Mouse (Mus musculus): ENCODE data around the gene Nab1.

Nab1 gene

GRCm38 (mm10) chr1:52470811-52471489 lies 29.5 kb downstream of the Nab1 start:
- DNase-seq (ENCODE audit: low spot score): peak; percentile 9

DNA sequence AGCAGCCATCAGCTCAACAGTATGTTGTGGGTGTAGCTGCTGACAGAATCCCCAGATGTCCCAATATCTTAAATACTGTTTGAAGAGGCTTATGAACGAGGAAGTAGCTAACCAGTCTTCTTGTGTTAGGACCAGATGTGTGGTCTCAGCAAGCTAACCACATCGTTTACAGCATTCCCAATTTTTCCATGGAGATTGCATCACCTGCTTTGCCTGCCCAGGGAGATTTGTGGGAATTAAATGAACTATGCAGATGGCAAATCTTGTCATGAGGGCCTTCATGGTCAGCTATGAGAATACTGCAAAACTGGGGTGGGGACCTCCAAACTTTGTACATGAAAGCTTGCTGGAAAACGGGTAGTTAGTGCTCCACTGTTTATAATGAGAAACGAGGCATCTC lies 30.2 kb downstream of the Nab1 start:
- peak; percentile 24 for DNase-seq (ENCODE audit: low spot score)

DNA sequence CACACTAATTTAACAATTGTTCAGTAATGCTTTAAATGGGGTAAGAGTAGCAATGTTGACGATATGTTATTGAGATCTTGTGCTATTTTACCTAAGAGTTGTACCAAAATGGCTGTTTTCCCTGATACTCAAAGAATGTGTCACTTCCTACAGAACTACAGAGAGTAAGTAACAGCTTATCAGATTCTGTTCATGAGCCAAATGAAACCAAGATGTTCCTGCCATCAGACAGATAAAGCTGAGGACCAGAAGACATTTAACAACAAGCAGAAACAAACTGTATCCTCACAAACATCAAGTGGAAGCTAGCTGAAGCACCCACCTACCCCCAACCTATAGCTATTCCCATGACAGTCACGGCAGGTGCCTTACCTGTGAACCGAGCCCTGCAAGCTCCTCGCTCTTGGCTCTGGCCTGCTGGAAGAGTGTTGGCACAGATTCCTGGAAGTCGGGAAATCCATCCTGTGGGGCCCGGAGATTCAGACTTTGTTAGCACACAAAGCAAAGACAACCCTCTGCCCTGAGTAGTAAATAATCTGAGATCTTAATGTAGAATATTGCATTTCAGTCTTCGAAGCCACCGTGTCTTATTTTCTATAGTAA lies 33.9 kb downstream of the Nab1 start:
- DNase-seq (ENCODE audit: low spot score): no peak

- DNase-seq (ENCODE audit: low spot score): no peak
These were observed 34.6 kb downstream of the Nab1 start for GRCm38 (mm10) chr1:52465830-52466229.

GRCm38 (mm10) chr1:52465264-52465663 lies 35.2 kb downstream of the Nab1 start:
- DNase-seq (ENCODE audit: low spot score): no peak

GRCm38 (mm10) chr1:52463305-52463704 lies 37.2 kb downstream of the Nab1 start:
- no peak for DNase-seq (ENCODE audit: low spot score)

- peak; percentile 57 for DNase-seq (ENCODE audit: low spot score)
These were observed 43.9 kb downstream of the Nab1 start for GRCm38 (mm10) chr1:52456571-52456970.

DNA sequence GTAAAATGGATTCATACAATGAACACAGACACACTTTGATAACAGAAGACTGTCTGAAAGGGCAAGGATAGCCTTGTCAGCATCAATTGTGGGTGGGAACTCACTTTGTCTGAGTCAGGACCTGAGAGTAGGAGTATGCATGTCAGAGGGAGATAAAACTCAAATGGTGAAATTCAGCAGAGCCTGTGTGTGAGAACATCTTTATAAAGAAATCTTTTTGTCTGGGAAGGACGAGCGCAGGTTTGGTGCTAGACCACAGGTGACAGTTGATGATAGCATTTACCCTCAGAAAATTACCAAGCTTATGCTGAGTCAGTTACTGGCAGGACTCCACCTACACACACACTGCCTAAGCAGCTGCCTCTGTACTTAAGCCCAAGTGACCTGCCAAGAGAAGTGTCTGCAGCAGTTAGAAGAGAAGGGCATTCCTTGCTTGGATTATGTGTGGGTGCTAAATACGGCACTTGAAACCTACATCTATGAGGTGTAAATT lies 45.9 kb downstream of the Nab1 start:
- DNase-seq (ENCODE audit: low spot score): no peak

DNA sequence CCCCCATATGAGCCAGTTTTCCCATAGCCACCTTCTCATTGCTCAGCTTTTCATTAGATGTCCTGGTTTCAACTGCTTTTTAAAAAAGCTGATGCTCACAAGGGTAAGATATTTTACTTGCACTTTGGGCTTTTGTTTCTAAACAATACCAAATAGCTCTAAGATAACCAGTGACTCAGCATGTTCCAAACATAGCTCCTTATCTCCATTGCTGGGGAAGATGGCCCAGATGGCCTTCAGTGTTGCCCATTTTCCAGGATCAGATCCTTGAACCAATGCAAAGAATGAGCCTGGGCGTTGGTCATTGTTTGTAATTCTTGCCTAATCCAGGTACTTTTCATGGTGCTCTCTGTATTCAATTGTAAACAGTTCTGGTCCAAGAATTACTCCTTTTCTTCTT lies 49.1 kb downstream of the Nab1 start:
- no peak for DNase-seq (ENCODE audit: low spot score)

DNA sequence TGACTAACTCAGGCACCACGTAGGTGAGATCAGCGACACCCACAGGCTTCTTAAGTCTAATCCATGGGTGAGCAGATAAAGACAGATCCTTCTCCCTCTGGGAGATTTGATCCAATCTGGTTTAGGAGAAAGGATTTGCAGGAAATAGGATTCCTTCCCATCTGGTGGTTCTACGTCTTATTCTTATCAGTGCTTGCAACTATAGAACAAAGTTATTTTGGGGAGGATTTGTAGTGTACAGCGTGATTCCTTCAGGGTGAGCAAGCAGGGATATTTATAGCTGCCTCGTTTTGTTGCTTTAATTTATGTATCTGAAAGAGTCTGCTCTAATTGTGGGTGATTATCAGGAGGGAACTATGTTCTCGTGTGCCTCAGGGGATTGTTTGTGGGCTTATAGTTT lies 64.6 kb downstream of the Nab1 start:
- no peak for DNase-seq (ENCODE audit: low spot score)

DNA sequence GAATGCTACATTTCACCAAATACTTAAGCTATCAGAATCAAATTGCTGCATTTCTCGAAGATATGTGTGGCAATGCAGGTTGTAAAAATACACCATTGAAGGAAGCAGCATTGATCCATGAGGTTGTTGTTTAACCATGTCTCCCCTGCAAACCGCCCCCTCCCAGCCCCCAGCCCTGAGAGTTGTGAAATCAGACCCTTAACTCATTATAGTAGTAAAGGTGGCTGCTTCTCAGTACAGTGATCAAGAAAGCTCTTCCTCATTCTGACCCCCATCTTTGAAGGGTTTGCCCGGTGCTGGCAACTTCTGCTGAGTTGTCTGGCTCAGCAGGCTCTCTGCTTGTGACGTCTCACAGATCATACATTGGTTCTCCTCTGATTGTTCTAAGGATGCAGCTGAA lies 66.4 kb downstream of the Nab1 start:
- DNase-seq (ENCODE audit: low spot score): no peak

GRCm38 (mm10) chr1:52431806-52432205 lies 68.7 kb downstream of the Nab1 start:
- peak; percentile 82 for DNase-seq (ENCODE audit: low spot score)

- DNase-seq (ENCODE audit: low spot score): no peak
These were observed 69.9 kb downstream of the Nab1 start for GRCm38 (mm10) chr1:52430606-52431005.

- DNase-seq (ENCODE audit: low spot score): no peak
These were observed 70.4 kb downstream of the Nab1 start for GRCm38 (mm10) chr1:52430116-52430515.

DNA sequence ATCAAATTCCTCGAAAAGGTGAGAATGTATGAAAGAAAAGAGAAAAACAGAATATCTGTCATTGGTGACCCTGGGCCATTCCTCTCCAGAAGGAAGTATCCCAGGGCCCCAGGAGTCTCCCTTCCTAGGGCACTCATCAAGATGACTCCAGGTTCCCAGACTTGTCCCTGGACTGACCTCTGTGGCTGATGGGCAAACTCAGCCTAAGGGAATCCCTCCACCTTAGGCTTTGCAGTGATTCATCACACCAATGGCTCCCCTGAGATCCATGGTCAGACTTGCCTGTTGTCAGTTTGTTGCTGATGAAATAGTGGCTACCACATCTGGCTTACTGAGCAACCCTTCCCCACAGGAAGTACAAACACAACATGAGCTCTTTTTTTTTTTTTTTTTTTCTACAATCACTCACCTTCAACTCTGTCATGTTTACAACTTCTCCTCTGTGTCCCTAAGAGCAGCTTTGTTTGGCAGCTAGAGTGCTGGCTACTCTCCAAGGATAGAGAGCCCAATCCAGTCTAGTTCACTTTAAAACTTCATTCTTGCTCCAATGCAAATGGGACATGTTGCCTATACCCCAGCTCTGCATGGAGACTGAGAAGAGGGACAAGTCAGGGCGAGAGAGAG lies 72.5 kb downstream of the Nab1 start:
- DNase-seq (ENCODE audit: low spot score): no peak

GRCm38 (mm10) chr1:52423846-52424245 lies 76.6 kb downstream of the Nab1 start:
- no peak for DNase-seq (ENCODE audit: low spot score)

DNA sequence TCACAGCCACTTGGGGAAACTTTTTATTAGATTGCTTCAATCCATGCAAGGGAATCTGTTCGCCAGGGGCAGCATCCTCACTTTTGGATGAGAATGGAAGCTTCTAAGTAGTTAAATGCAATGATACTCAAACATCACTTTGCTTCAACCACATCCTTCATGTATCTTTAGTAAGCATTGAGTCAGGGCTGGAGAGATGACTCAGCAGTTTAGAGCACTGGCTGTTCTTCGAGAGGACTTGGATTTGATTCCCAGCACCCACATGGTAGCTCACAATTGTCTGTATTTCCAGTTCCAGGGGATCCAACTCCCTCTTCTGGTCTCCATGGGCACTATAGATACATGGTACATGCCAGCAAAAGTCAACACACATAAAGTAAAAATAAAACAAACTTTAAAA lies 77.4 kb downstream of the Nab1 start:
- DNase-seq (ENCODE audit: low spot score): no peak

DNA sequence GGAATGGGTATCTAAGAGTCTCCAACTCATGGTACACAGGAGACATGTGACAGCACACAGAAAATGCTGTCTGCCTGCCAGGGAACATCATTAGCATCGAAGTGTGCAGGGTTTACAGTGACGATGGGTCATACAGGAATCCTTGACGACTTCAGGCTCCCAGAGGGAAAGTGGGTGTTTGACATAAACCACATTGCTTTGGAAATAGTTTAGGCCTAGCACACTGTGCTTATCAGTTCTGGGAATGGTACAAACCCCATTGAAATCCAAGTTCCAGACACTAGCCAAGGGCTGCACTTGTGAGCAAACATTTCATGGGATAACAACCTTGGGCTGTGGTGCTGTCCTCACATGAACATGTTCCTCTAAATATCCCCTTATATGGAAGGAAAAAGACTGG lies 78.3 kb downstream of the Nab1 start:
- DNase-seq (ENCODE audit: low spot score): no peak

GRCm38 (mm10) chr1:52421623-52422022 lies 78.9 kb downstream of the Nab1 start:
- DNase-seq (ENCODE audit: low spot score): no peak

- DNase-seq (ENCODE audit: low spot score): no peak
These were observed 81.2 kb downstream of the Nab1 start for GRCm38 (mm10) chr1:52419088-52419819.

Data from MN1 (cell line).